Mouse (Mus musculus) ES-Bruce4 (cell line): Measurements from ENCODE around the gene Rabep2.

ENCODE experiments used
- CTCF ChIP-seq: IDR thresholded peaks from one replicate; pipeline ENCODE4 v1.8.1; 2011; ENCODE audit warnings: low read depth, low read length
- POLR2A ChIP-seq: IDR thresholded peaks from one replicate; pipeline ENCODE4 v1.8.1; 2011; ENCODE audit warnings: low read length; ENCODE audit not compliant: insufficient read depth

DNA sequence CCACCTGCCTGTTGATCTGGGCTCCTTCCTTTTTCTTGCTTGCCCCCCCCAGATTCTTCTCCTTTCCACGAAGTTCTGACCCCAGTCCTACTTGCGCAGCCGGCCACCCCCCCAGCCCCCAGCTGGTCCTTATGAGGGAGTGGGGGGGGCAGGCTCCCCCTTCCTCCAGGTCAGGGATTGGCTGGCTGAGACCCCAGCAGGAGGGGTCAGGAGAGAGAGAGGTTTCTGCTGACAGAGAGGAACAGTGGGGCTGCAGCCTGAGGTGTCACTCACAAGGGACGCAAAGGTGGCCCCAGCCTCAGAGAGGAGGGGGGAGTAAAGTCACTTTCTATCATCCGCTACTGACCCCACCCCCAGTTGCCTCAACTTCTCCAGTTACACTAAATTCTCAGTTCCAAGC lies 34.4 kb downstream of the Rabep2 start, which contains the start of gene Atp2a1:
- TF ChIP-seq CTCF (no peak), POLR2A (no peak)
